Mouse (Mus musculus): ENCODE measurements around the gene Tmeff1.

DNA sequence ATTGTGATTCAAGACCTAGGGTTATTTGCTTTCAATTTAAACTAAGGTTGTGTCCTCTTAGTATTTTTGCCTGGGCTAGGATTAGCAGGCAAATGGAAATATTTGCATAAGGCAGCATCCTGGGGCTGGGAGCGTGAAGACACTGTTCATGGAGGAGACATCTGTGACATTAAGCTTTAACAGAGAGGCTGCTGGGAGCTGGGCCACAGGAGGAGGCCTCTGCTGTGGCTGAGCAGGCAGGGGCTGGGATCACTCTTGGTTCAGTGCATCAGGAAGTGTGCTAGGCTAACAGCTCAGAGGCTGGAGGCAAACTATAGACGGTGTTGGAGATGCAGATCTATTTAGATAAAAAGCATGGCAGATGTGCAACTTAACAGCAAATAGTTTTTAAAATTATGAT lies 2.0 kb upstream of the Tmeff1 start:
- TF ChIP-seq CTCF (IDR thresholded peaks at IDR 0.05; ENCODE audit: borderline replicate concordance, extremely low read depth, insufficient read depth, insufficient read length), result no peak
- no peak for TF ChIP-seq POLR2A (IDR thresholded peaks at IDR 0.05; ENCODE audit: borderline replicate concordance, extremely low read depth, insufficient read depth, insufficient read length, poor library complexity, severe bottlenecking)

Data from brain, embryonic 14.5 days (tissue).